Mouse (Mus musculus): ENCODE data around the gene Prkce. TPM values are rescaled to one million over a fixed set of nuclear protein-coding genes. Genes with fewer than 3 reads are reported as not detected.

The Prkce gene
- polyA plus RNA-seq, 1 experiment from 2014 or later = 9.6 TPM

DNA sequence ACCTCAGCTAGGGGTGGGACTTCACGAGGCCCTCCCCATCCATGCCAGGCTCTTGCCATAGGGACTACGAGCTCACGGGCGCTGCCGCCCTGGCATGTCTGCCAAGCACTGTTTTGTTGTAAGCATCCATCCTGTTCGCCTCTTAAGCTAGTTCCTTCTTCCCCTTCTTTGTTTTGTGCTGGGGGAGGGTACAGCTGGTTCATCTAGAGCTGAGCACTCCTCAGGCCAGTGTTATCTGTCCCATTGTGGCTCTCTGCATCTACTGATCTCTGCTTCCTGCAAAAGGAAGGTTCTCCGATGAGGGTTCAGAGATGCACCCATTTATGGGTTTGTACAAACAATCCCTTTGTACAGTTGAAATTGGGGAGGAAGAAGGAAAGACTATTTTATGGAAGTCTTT lies 9.1 kb downstream of the Prkce start:
- 76% methylated on average over 7 of the region's 7 CpGs for WGBS
- H3K9ac ChIP-seq = no peak overlapping the region
- H3K27me3 ChIP-seq = no peaks in the 10 kb centered on the region
- peaks cover 6% of the 10 kb centered on the region; the same call in 1 of the 2 replicates for H3K36me3 ChIP-seq
- no peak overlapping the region for H3K4me3 ChIP-seq
- H3K9me3 ChIP-seq (replicated peaks) = no peaks in the 10 kb centered on the region
- H3K27ac ChIP-seq = no peak overlapping the region
- no peak for ATAC-seq (replicated peaks; ENCODE audit: insufficient number of reproducible peaks, insufficient read depth, low FRiP score, low read depth)
- H3K4me1 ChIP-seq (replicated peaks) = peaks cover 8% of the 10 kb centered on the region; the same call in 1 of the 2 replicates
- H3K4me2 ChIP-seq = no peak overlapping the region

DNA sequence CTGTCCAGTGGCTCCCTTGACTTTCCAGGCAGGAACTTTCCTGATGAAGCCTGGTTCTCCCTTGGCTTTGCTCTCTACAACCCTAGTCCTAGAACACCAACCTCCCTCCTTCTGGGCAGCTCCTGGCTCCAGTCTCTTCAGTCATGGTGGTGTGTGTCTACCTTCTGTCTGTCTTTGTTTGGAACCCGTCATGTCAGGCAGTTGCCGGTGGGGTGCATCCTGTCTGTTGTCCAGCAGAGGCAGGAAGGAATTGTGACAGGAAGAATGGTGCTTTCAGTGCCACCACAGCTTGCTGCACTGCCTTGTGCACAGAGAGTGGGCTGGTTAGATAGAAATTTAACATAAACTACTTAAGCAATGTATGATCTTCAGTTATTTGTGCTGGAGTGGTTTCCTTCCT lies 16.2 kb downstream of the Prkce start:
- H3K27me3 ChIP-seq = no peaks in the 10 kb centered on the region
- H3K36me3 ChIP-seq = no peaks in the 10 kb centered on the region
- ATAC-seq (replicated peaks; ENCODE audit: insufficient number of reproducible peaks, insufficient read depth, low FRiP score, low read depth) = no peak
- H3K4me3 ChIP-seq = no peak overlapping the region
- H3K4me1 ChIP-seq (replicated peaks) = peaks cover 46% of the 10 kb centered on the region
- no peaks in the 10 kb centered on the region for H3K9me3 ChIP-seq (replicated peaks)
- 14% methylated on average over 2 of the region's 2 CpGs for WGBS
- no peak overlapping the region for H3K27ac ChIP-seq
- H3K4me2 ChIP-seq = no peak overlapping the region
- H3K9ac ChIP-seq = no peak overlapping the region

DNA sequence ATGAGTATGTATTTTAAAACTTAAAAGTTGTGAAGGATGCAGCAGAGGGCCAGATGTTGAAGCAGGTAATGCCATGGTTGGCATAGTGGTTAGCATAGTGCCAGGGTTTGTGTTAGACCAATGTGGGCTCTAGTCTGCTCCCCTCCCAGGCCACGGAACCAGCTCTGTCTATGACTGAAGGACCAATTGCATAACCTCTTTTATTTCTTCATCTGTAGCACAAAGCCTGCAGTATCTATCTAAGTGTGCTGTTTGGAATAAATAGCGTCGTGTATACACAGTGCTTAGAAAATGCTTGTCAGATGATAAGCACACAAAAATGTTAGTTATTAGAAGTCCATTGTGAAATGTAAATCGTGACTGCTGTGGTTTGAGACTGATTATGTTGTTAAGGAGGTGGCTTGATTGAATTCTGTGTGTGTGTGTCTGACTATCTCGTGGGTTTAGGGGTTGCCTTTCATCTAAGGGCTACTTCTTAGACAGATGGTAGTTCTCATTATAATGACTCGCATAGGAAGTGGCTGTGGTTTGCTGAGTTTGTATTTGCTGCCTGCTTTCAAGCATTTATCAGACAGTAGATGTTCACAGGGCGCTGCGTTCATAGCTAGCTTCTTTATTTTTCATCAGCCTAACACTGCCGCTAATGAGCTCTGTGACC lies 17.1 kb downstream of the Prkce start:
- Histone ChIP-seq H3K9ac (no peak overlapping the region), H3K4me1 (replicated peaks) (peaks cover 46% of the 10 kb centered on the region), H3K36me3 (no peaks in the 10 kb centered on the region), H3K27me3 (no peaks in the 10 kb centered on the region), H3K27ac (peak overlapping the region; percentile 87), H3K4me2 (peak overlapping the region; percentile 63), H3K9me3 (replicated peaks) (no peaks in the 10 kb centered on the region), H3K4me3 (no peak overlapping the region)
- ATAC-seq (replicated peaks; ENCODE audit: insufficient number of reproducible peaks, insufficient read depth, low FRiP score, low read depth) = no peak
- WGBS = 31% methylated on average over 9 of the region's 9 CpGs

DNA sequence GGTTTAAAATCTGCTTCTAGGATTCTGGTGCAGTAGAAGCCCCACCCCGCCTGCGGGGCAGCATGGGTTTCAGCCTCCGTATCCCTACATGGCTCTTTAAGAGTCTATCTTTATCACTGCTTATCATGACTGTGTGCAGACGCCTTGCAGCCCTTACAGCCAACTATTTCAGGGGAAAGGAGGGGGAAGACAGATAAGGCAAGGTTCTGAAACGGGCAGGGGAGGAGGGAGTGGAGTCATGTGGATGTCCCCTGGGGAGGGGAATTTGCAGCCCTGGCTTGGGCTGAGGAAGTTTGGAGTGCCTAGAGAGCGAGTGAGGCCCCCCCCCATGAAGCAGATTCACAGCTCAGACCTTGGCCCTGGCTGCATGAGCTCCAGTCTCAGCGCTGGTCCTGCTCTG lies 18.0 kb downstream of the Prkce start:
- Histone ChIP-seq H3K9me3 (replicated peaks) (no peaks in the 10 kb centered on the region), H3K4me3 (peak overlapping the region; percentile 29), H3K4me1 (replicated peaks) (peaks cover 46% of the 10 kb centered on the region), H3K36me3 (no peaks in the 10 kb centered on the region), H3K9ac (peak overlapping the region; percentile 38; the same call in 1 of the 2 replicates), H3K27me3 (no peaks in the 10 kb centered on the region), H3K4me2 (peak overlapping the region; percentile 63), H3K27ac (peak overlapping the region; percentile 87)
- peak; percentile 93 for ATAC-seq (replicated peaks; ENCODE audit: insufficient number of reproducible peaks, insufficient read depth, low FRiP score, low read depth)
- WGBS = 7% methylated on average over 7 of the region's 7 CpGs

DNA sequence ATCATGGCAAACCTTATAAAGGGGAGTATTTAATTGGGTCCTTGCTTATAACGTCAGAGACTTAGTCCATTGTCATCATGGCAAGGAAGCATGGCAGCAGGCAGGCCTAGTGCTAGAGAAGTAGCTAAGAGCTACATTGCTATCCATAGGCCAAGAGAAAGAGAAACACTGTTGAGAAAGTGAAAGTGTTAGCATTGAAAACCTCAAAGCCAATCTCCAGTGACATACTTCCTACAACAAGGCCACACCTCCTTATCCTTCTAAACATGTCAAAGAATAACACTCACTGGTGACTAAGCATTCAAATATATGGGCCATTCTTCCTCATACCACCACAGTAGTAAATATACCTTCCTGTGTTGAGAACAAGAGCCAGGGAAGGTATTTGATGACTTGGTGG lies 20.2 kb downstream of the Prkce start:
- Histone ChIP-seq H3K4me2 (no peak overlapping the region), H3K36me3 (no peaks in the 10 kb centered on the region), H3K4me3 (no peak overlapping the region), H3K9me3 (replicated peaks) (no peaks in the 10 kb centered on the region), H3K4me1 (replicated peaks) (peaks cover 46% of the 10 kb centered on the region), H3K27me3 (no peaks in the 10 kb centered on the region), H3K9ac (no peak overlapping the region), H3K27ac (no peak overlapping the region)
- no peak for ATAC-seq (replicated peaks; ENCODE audit: insufficient number of reproducible peaks, insufficient read depth, low FRiP score, low read depth)
- 86% methylated on average over 1 of the region's 1 CpGs for WGBS

DNA sequence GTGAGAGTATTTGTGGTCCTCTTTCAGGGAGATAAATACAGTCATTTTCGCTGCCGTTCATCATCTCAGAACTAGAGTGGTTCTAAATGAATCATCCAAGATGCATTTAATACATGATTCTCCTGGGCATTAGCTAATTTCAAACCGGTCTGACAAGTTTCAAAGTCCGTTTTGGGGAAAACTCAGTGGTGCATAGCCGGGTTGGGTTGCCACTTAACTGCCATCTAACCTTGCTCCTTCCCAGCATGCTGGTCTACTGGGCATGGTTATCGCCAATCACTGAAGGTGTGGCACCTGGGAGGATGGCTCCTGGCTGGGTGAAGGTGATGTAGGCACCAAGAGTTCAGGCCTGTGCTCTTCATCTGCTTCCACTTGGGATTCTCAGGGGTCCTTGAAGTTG lies 26.4 kb downstream of the Prkce start:
- Histone ChIP-seq H3K4me1 (replicated peaks) (peaks cover 15% of the 10 kb centered on the region), H3K9ac (no peak overlapping the region), H3K36me3 (no peaks in the 10 kb centered on the region), H3K4me2 (no peak overlapping the region), H3K27me3 (no peaks in the 10 kb centered on the region), H3K27ac (no peak overlapping the region), H3K4me3 (no peak overlapping the region), H3K9me3 (replicated peaks) (no peaks in the 10 kb centered on the region)
- ATAC-seq (replicated peaks; ENCODE audit: insufficient number of reproducible peaks, insufficient read depth, low FRiP score, low read depth) = no peak
- 90% methylated on average over 6 of the region's 6 CpGs for WGBS

DNA sequence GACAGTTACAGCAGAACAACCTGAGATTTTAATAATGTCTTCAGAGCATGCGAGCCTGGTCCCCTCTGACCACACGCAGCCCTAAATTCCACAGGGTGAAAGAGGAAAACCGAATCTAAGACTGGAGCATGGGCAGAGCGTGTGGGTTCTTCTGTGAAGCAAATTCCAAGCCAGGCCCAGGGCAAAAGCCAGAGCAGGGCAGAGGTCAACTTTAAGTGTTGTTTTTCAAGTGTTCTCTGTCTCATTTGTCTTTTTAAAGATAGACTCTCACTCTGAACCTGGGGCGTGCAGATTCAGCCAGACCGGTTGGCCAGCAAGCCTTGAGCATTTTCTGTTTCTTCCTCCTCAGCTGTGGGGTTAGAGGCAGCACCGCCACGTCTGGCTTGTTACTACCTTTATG lies 27.3 kb downstream of the Prkce start:
- no peak for ATAC-seq (replicated peaks; ENCODE audit: insufficient number of reproducible peaks, insufficient read depth, low FRiP score, low read depth)
- Histone ChIP-seq H3K9ac (no peak overlapping the region), H3K4me2 (no peak overlapping the region), H3K27me3 (no peaks in the 10 kb centered on the region), H3K4me1 (replicated peaks) (peaks cover 17% of the 10 kb centered on the region), H3K27ac (no peak overlapping the region), H3K9me3 (replicated peaks) (no peaks in the 10 kb centered on the region), H3K4me3 (no peak overlapping the region), H3K36me3 (no peaks in the 10 kb centered on the region)
- WGBS = 74% methylated on average over 8 of the region's 8 CpGs

DNA sequence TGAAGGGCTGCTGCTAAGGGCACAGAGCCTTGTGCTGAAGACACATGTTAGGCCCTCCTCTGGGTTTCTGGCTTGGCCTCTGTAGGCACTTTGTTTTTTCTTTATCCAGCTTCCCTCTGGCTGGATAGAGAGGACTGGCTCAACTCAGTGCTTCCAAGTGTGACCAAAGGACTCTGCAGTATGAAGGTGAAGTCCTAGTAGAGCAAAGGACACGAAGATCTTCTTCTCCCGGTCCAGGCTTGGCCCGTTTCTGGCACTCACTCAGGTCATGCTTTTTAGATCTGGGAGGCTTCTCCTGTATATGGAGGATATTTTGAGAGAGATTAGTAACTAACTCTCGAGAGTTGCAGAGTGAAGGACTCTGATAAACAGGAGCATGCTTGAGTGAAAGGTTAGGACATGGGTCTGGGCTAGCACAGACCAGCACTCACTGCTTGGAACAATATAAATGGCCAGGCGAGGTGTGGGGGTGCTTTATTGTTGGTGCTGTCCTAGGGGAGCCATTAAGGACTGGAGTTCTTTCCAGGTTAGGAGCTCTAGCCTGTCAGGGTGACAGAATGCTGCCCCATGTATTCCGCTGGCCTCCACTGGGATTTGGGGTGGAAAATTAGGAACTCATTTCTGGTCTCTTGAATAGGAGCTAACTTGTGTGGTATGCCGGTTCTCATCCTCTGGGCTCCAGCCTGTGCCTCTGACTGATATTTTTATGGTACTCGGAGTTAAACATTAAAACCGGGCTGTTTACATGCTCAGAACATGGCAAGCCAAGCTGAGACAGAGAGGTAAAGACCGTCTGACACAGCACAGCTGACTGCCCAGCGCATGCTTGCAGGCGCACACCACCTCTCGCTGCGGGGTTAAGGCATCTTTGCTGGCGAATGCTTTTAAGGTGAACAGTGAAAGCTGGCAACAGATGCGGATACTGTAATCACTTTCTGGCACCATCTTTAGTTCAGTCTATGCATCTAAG lies 31.2 kb downstream of the Prkce start:
- Histone ChIP-seq H3K4me1 (replicated peaks) (peaks cover 26% of the 10 kb centered on the region), H3K9me3 (replicated peaks) (no peaks in the 10 kb centered on the region), H3K4me3 (no peak overlapping the region), H3K4me2 (no peak overlapping the region), H3K27me3 (no peaks in the 10 kb centered on the region), H3K27ac (peak overlapping the region; percentile 44; the same call in 1 of the 2 replicates), H3K9ac (no peak overlapping the region), H3K36me3 (no peaks in the 10 kb centered on the region)
- no peak for ATAC-seq (replicated peaks; ENCODE audit: insufficient number of reproducible peaks, insufficient read depth, low FRiP score, low read depth)
- 62% methylated on average over 16 of the region's 16 CpGs for WGBS

DNA sequence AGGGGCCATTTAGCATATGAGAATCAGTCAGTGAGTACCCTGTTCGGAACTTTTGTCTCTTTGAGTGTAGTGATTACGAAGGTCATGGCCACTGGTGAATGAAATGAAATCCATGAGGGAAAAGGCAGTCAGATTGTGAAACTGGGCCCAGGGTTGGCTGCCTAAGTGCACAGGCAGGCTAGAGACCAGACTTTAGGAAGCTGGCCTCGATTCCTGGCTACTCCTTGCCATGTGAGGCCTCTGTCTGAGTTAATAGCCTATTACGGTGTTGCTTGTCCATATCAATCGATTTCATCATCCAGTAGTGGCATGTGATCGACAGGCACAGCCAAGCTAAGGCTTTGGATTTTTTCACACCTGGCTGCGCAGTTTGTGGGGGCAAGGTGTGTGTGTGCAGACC lies 34.4 kb downstream of the Prkce start:
- WGBS = 91% methylated on average over 7 of the region's 7 CpGs
- peaks cover 35% of the 10 kb centered on the region for H3K4me1 ChIP-seq (replicated peaks)
- no peak overlapping the region for H3K27ac ChIP-seq
- no peaks in the 10 kb centered on the region for H3K36me3 ChIP-seq
- no peak overlapping the region for H3K9ac ChIP-seq
- H3K27me3 ChIP-seq = no peaks in the 10 kb centered on the region
- H3K4me3 ChIP-seq = no peak overlapping the region
- no peak overlapping the region for H3K4me2 ChIP-seq
- no peaks in the 10 kb centered on the region for H3K9me3 ChIP-seq (replicated peaks)
- no peak for ATAC-seq (replicated peaks; ENCODE audit: insufficient number of reproducible peaks, insufficient read depth, low FRiP score, low read depth)

DNA sequence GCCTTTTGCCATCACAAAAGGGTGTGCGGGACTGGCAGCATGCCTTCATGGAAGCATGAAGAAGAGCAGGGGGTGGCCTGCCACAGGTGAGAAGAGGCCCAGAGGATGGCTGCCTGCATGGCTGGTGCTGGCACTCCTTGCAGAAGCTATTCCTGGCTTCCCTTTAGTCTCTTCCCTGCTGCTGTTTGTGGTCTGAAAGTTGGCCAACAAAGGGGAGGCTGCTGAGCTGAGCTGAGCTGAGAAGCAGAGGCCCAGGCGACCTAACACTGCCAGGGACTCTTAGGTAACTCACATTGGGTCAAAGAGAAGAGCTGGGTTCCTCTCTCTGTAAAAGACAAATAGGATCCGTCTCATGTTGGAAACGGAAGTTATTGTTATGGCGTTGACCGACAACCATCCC lies 35.4 kb downstream of the Prkce start:
- Histone ChIP-seq H3K27me3 (no peaks in the 10 kb centered on the region), H3K9me3 (replicated peaks) (no peaks in the 10 kb centered on the region), H3K4me1 (replicated peaks) (peaks cover 38% of the 10 kb centered on the region), H3K4me3 (no peak overlapping the region), H3K27ac (0 out of 2 replicates have a peak overlapping the region, but pooled peaks have one; percentile 14), H3K4me2 (no peak overlapping the region), H3K9ac (no peak overlapping the region), H3K36me3 (no peaks in the 10 kb centered on the region)
- WGBS = 73% methylated on average over 6 of the region's 6 CpGs
- no peak for ATAC-seq (replicated peaks; ENCODE audit: insufficient number of reproducible peaks, insufficient read depth, low FRiP score, low read depth)

DNA sequence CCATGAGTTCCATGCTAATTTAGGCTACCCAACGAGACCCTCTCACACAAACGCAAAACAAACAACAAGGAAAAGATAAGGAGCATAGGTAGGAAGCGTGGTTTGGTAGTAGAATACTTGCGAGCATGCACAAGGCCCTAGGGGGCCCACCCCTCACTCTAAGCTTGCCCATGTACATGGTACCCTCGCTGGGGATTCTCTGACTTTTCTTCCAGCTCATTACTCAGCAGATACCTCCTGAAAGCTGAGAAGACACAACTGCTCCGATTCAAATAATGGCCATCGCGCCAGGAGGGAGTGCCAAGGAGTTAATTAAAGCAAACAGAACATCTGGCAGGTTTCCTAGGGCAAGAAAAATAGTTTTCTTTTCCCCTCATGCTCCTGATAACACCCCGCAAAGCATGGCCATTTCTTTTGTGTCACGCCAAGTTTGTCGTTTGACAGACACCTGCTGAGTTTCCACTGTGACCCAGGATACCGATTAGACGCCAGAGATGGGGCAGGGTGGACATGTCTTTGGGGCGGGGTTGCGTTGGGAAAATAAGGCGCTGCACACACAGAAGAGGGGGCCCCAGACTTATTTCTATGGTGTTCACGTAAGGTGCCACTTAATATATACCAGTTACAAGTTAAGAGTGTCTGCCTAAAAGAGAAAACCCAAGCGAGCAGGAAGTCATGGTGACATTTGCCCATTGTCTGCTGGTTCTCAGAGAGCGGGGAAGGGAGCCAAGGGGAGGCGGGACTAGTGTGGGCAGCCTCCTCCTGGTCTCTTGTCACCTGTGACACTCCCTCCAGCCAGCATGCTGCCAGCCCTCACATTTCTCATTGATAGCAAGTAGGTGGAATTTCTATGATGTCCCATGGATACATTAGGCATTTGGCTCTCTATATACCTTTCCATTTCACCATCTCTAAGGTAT lies 36.2 kb downstream of the Prkce start:
- WGBS = 37% methylated on average over 20 of the region's 20 CpGs
- peak overlapping the region; percentile 26; the same call in 1 of the 2 replicates for H3K4me2 ChIP-seq
- H3K9me3 ChIP-seq (replicated peaks) = no peaks in the 10 kb centered on the region
- ATAC-seq (replicated peaks; ENCODE audit: insufficient number of reproducible peaks, insufficient read depth, low FRiP score, low read depth) = no peak
- 0 out of 2 replicates have a peak overlapping the region, but pooled peaks have one; percentile 7 for H3K27ac ChIP-seq
- no peak overlapping the region for H3K9ac ChIP-seq
- no peaks in the 10 kb centered on the region for H3K36me3 ChIP-seq
- no peak overlapping the region for H3K4me3 ChIP-seq
- no peaks in the 10 kb centered on the region for H3K27me3 ChIP-seq
- peaks cover 38% of the 10 kb centered on the region for H3K4me1 ChIP-seq (replicated peaks)
